Mouse (Mus musculus): ENCODE data around the gene Lat. TPM values are rescaled to one million over a fixed set of nuclear protein-coding genes. Genes with fewer than 3 reads are reported as not detected.

Gene Lat
- polyA plus RNA-seq, 1 experiment = 17.4 TPM

DNA sequence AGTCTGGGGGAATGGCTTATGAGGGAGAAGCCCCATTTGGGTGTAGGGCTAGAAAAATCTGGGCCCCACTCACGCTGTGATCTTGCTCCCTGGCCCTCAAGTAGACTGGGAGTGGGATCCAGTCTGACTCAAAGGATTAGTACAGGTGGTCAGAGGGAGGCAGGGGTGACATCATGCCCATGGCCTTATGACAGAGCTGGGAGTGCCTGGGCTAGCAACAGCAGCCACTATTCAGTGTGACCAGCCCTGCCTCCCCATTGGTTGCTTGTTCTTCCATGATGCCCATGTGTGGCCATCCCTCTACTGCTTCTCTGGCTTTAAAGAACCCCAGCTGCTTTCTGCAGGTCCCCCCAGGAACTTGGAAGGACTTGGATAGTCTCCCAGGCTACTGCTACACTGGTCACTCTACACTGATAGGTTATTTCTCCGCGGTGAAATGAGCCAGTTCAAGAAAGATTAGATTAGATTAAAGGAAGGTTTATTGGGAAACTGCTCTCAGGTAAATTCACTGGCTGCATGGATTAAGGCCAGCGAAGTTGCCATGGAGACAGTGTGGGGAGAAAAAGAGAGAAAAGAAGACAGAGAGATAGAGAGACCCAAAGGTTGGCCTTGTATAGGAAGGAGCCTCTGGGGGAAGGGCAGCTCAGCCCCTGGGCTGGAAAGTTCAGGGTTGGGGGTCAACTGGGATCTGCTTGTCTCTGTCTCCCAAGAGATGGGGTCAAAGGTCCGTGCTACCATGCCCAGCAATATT, 13.3 kb downstream of the Lat start:
- Histone ChIP-seq H3K4me1 (ENCODE audit: control insufficient read depth, insufficient read depth, low read length) (no peaks in the 10 kb centered on the region), H3K4me3 (replicated peaks; ENCODE audit: extremely low read depth, low read depth, low read length) (no peak overlapping the region)
- TF ChIP-seq POLR2A (IDR thresholded peaks at IDR 0.05; ENCODE audit: borderline replicate concordance, extremely low read depth, low read depth, low read length) = no peak
- no peak for TF ChIP-seq CTCF (IDR thresholded peaks at IDR 0.05; ENCODE audit: insufficient read depth, low read length)
- DNase-seq = no peak
- 55% methylated on average over 5 of the region's 5 CpGs for WGBS

DNA sequence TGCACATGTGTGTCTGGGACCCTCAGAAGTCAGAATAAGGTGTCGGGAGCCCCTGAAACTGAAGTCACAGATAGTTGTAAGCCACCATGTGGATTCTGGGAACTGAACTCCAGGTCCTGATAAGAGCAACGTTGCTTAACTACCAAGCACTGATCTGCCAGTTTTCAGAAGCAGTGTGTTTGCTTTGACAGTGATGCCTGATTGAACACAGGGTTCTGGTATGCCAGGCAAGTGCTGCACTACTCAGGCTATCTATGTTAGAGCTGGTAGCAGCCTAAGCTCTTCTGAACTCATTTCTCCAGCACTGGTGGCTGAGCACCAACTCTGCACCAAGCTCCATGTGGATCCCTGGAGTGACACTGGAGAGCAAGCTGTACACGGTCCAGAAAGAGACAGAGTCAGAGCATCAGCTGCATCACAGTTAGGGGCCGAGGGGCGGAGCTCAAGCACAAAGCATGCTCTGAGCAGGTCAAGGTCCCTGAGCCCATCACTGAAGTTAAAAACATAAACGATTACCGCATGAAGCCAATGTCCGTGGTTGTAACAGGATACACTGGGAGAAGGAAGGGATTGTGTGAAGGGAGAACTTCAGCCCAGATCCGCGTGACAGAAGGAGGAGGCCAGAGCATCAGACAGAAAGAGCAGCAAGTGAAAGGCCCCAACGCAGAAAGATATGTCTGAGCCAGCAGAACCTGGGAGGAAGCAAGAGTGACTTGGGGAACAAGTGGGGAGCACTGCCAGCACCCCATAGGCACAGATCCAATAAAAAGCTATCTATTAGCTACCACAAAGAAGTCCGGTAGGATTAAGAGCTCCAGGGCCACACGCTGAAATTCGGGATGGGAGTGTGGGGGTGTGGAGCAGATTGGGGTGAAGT, 14.4 kb downstream of the Lat start:
- no peaks in the 10 kb centered on the region for H3K4me1 ChIP-seq (ENCODE audit: control insufficient read depth, insufficient read depth, low read length)
- WGBS = 46% methylated on average over 14 of the region's 14 CpGs
- DNase-seq = no peak
- H3K4me3 ChIP-seq (replicated peaks; ENCODE audit: extremely low read depth, low read depth, low read length) = no peak overlapping the region
- no peak for TF ChIP-seq POLR2A (IDR thresholded peaks at IDR 0.05; ENCODE audit: borderline replicate concordance, extremely low read depth, low read depth, low read length)
- no peak for TF ChIP-seq CTCF (IDR thresholded peaks at IDR 0.05; ENCODE audit: insufficient read depth, low read length)

DNA sequence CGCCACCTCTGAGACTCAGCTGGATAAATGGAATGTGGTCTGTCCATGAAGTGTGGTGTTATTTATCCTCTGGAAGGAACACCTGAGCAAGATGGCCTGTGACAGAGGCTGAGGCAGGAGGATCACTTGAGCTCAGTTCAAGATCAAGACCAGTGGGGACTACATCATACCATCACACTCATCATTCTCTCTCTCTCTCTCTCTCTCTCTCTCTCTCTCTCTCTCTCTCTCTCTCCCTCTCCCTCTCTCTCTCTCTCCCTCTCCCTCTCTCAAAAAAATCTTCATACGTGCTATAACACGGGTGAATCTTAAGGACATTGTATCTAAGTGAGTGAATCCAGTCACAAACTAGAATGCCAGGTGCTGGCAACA, 15.4 kb downstream of the Lat start:
- Histone ChIP-seq H3K4me3 (replicated peaks; ENCODE audit: extremely low read depth, low read depth, low read length) (no peak overlapping the region), H3K4me1 (ENCODE audit: control insufficient read depth, insufficient read depth, low read length) (no peaks in the 10 kb centered on the region)
- no peak for DNase-seq
- TF ChIP-seq CTCF (IDR thresholded peaks at IDR 0.05; ENCODE audit: insufficient read depth, low read length) (no peak), POLR2A (IDR thresholded peaks at IDR 0.05; ENCODE audit: borderline replicate concordance, extremely low read depth, low read depth, low read length) (no peak)
- 79% methylated on average over 3 of the region's 3 CpGs for WGBS

- Histone ChIP-seq H3K4me3 (replicated peaks; ENCODE audit: extremely low read depth, low read depth, low read length) (no peak overlapping the region), H3K4me1 (ENCODE audit: control insufficient read depth, insufficient read depth, low read length) (no peaks in the 10 kb centered on the region)
- 61% methylated on average over 11 of the region's 11 CpGs for WGBS
- no peak for TF ChIP-seq POLR2A (IDR thresholded peaks at IDR 0.05; ENCODE audit: borderline replicate concordance, extremely low read depth, low read depth, low read length)
- TF ChIP-seq CTCF (IDR thresholded peaks at IDR 0.05; ENCODE audit: insufficient read depth, low read length) = no peak
- no peak for DNase-seq
Observed at GRCm38 (mm10) chr7:126353251-126353993, 15.9 kb downstream of the Lat start.

DNA sequence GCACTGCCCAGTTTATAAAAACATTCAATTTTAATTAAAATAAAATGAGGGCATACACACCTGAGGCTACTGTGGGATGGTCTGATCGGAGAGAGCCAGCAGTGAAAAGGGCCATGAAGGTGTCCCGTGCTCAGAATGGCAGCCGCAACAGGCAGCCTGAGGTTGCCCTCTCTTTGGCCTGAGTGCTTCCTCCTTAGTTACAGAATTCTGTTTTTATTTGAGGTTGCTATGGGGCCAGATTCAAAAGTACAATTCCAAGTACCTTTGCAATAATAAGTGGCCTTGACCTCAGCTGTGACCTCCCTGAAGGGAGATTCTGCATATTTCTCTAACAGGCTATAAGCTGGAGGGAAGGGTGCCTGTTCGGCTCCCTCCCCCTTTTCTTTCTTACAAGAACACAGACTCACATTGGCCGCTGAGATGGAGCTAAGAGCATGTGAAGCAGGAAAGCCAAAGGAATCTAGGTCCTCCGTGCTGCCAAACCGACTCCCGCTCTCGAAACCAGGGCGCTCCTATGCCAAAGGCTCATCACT, 17.9 kb downstream of the Lat start:
- H3K4me1 ChIP-seq (ENCODE audit: control insufficient read depth, insufficient read depth, low read length) = no peaks in the 10 kb centered on the region
- 40% methylated on average over 10 of the region's 10 CpGs for WGBS
- peak; percentile 57 for DNase-seq
- TF ChIP-seq POLR2A (IDR thresholded peaks at IDR 0.05; ENCODE audit: borderline replicate concordance, extremely low read depth, low read depth, low read length) = peak; percentile 68; the same call in 1 of the 2 replicates
- no peak for TF ChIP-seq CTCF (IDR thresholded peaks at IDR 0.05; ENCODE audit: insufficient read depth, low read length)
- H3K4me3 ChIP-seq (replicated peaks; ENCODE audit: extremely low read depth, low read depth, low read length) = peak overlapping the region; percentile 27

GRCm38 (mm10) chr7:126350748-126351418, 18.5 kb downstream of the Lat start:
- 47% methylated on average over 20 of the region's 20 CpGs for WGBS
- Histone ChIP-seq H3K4me3 (replicated peaks; ENCODE audit: extremely low read depth, low read depth, low read length) (peak overlapping the region; percentile 56), H3K4me1 (ENCODE audit: control insufficient read depth, insufficient read depth, low read length) (no peaks in the 10 kb centered on the region)
- DNase-seq = no peak
- TF ChIP-seq CTCF (IDR thresholded peaks at IDR 0.05; ENCODE audit: insufficient read depth, low read length) (no peak), POLR2A (IDR thresholded peaks at IDR 0.05; ENCODE audit: borderline replicate concordance, extremely low read depth, low read depth, low read length) (no peak)

- Histone ChIP-seq H3K4me3 (replicated peaks; ENCODE audit: extremely low read depth, low read depth, low read length) (no peak overlapping the region), H3K4me1 (ENCODE audit: control insufficient read depth, insufficient read depth, low read length) (no peaks in the 10 kb centered on the region)
- 54% methylated on average over 8 of the region's 8 CpGs for WGBS
- no peak for DNase-seq
- no peak for TF ChIP-seq CTCF (IDR thresholded peaks at IDR 0.05; ENCODE audit: insufficient read depth, low read length)
- TF ChIP-seq POLR2A (IDR thresholded peaks at IDR 0.05; ENCODE audit: borderline replicate concordance, extremely low read depth, low read depth, low read length) = no peak
Observed at GRCm38 (mm10) chr7:126348293-126348692, 21.1 kb downstream of the Lat start.

GRCm38 (mm10) chr7:126347098-126347497, 22.3 kb downstream of the Lat start:
- no peak for DNase-seq
- TF ChIP-seq POLR2A (IDR thresholded peaks at IDR 0.05; ENCODE audit: borderline replicate concordance, extremely low read depth, low read depth, low read length) (no peak), CTCF (IDR thresholded peaks at IDR 0.05; ENCODE audit: insufficient read depth, low read length) (no peak)
- H3K4me1 ChIP-seq (ENCODE audit: control insufficient read depth, insufficient read depth, low read length) = no peaks in the 10 kb centered on the region
- WGBS = 47% methylated on average over 1 of the region's 1 CpGs
- no peak overlapping the region for H3K4me3 ChIP-seq (replicated peaks; ENCODE audit: extremely low read depth, low read depth, low read length)

Measured in lung, adult 2 months (tissue).